Mouse (Mus musculus): ENCODE results near the gene Chrnb1. TPM values are rescaled to one million over a fixed set of nuclear protein-coding genes. Genes with fewer than 3 reads are reported as not detected.

Chrnb1 gene
- polyA plus RNA-seq, 1 experiment from 2014 or later, result 1.5 TPM

DNA sequence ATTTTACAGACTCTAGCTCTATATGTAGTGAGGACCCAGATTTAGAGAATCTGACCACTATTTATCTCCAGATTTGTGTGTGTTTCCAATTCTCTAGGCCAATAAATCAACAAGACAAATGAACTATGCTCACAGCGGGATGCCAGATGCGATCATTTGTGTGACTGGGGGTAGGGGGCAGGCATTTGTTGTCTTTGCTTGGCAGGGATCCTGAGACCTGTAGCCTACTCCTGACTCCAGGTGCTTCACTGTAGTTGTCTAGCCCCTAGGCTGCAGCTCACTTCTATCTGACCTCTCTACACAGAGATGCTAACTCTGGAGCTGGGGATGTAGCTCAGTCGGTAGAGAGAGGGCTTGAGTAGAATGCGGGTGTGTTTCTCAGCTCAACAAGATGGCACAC, 13.9 kb downstream of the Chrnb1 start:
- WGBS, result 43% methylated on average over 4 of the region's 4 CpGs
- no peak overlapping the region for H3K4me3 ChIP-seq
- peak; percentile 13 for DNase-seq (ENCODE audit: extremely low spot score, low spot score)
- no peak overlapping the region for H3K27ac ChIP-seq
- H3K36me3 ChIP-seq (replicated peaks), result no peaks in the 10 kb centered on the region
- H3K4me1 ChIP-seq, result peaks cover 25% of the 10 kb centered on the region
- H3K27me3 ChIP-seq (ENCODE audit: poor library complexity, severe bottlenecking), result peaks cover 33% of the 10 kb centered on the region
- no peaks in the 10 kb centered on the region for H3K9me3 ChIP-seq

DNA sequence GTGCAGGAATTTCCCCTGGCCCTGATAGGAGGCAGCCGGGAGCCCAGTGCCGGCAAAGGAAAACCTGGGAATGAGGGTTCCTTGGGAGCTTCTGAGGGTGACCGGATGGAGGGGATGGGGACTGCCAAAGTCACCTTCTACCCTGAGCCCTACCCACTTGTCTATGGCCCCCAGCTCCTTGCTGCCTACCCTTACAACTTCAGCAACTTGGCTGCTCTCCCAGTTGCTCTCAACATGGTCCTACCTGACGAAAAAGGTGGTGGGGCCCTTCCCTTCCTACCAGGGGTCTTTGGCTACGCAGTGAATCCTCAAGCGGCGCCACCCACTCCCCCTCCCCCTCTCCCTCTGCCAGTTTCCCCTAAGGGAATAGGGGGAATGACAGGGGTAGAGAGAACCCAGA, 16.8 kb downstream of the Chrnb1 start:
- peaks cover 31% of the 10 kb centered on the region for H3K4me1 ChIP-seq
- no peaks in the 10 kb centered on the region for H3K9me3 ChIP-seq
- no peak overlapping the region for H3K27ac ChIP-seq
- no peaks in the 10 kb centered on the region for H3K36me3 ChIP-seq (replicated peaks)
- no peak for DNase-seq (ENCODE audit: extremely low spot score, low spot score)
- WGBS, result 45% methylated on average over 7 of the region's 7 CpGs
- H3K4me3 ChIP-seq, result no peak overlapping the region
- H3K27me3 ChIP-seq (ENCODE audit: poor library complexity, severe bottlenecking), result peaks cover 51% of the 10 kb centered on the region

DNA sequence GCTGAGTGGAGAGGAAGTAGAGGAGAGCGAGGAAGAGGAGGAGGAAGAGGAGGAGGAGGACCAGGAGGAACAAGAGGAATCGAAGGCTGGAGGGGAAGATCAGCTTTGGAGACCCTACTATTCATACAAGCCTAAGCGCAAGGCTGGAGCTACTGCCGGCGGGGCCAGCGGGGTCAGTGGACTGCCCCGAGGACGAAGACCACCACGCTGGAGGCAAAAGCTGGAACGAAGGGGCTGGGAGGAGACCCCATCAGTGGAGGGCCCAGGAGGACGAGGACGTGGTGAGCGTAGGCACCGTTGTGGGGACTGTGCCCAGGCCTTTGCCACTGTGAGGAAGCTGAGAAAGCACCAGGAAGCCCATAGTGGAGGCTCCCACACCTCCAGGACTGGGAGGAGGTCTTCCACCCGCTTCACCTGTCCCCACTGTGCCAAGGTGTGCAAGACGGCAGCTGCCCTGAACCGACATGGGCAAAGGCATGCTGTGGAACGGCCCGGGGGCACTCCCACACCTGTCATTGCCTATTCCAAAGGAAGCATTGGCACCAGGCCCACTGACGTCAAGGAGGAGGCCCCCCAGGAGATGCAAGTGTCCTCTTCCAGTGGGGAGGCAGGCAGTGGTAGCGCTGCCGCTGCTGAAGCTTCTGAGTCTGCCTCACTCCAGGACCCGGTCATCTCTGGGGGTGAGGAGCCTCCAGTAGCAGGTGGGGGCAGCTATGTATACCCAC, 17.3 kb downstream of the Chrnb1 start:
- peaks cover 31% of the 10 kb centered on the region for H3K4me1 ChIP-seq
- no peaks in the 10 kb centered on the region for H3K36me3 ChIP-seq (replicated peaks)
- H3K4me3 ChIP-seq, result 0 out of 2 replicates have a peak overlapping the region, but pooled peaks have one; percentile 5
- WGBS, result 70% methylated on average over 23 of the region's 23 CpGs
- peaks cover 51% of the 10 kb centered on the region for H3K27me3 ChIP-seq (ENCODE audit: poor library complexity, severe bottlenecking)
- 0 out of 2 replicates have a peak overlapping the region, but pooled peaks have one; percentile 44 for H3K27ac ChIP-seq
- DNase-seq (ENCODE audit: extremely low spot score, low spot score), result no peak
- no peaks in the 10 kb centered on the region for H3K9me3 ChIP-seq

DNA sequence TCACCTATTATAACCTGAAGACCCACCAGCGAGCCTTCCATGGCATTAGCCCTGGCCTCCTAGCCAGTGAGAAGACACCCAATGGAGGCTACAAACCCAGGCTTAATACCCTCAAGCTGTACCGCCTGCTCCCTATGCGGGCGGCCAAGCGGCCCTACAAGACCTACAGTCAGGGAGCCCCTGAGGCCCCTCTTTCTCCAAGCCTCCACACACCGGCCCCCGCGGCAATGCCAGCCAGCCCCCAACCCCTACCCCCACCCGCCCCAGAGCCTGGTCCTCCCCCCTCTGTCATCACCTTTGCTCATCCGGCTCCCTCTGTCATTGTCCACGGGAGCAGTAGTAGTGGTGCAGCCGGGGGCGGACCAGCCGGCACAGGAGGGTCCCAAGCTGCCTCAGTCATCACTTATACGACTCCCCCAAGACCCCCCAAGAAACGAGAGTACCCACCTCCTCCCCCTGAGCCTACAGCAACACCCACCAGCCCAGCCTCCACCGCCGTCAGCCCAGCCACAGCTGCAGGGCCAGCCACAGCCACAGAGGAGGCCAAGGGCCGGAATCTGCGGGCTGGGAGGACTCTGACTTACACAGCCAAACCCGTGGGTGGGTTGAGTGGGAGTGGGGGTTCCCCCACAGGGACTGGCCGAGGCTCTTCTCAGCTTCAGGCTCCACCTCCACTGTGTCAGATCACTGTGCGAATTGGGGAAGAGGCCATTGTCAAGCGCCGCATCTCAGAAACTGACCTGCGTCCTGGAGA, 18.1 kb downstream of the Chrnb1 start:
- Histone ChIP-seq H3K27me3 (ENCODE audit: poor library complexity, severe bottlenecking) (peaks cover 51% of the 10 kb centered on the region), H3K4me3 (0 out of 2 replicates have a peak overlapping the region, but pooled peaks have one; percentile 5), H3K9me3 (no peaks in the 10 kb centered on the region), H3K4me1 (peaks cover 31% of the 10 kb centered on the region), H3K27ac (0 out of 2 replicates have a peak overlapping the region, but pooled peaks have one; percentile 44), H3K36me3 (replicated peaks) (no peaks in the 10 kb centered on the region)
- no peak for DNase-seq (ENCODE audit: extremely low spot score, low spot score)
- 66% methylated on average over 26 of the region's 26 CpGs for WGBS

DNA sequence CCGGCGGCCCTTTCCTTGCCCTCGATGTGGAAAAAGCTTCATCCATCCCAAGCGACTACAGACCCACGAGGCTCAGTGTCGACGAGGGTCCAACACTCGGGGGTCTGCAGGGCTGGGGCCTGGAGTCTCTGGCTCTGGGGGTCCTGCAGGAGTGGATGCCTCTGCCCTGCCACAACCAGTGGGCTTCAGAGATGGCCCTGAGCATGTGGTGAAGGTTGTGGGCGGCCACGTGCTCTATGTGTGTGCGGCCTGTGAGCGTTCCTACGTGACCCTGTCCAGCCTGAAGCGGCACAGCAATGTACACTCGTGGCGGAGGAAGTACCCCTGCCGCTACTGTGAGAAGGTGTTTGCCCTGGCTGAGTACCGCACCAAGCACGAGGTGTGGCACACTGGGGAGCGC, 19.3 kb downstream of the Chrnb1 start:
- 81% methylated on average over 20 of the region's 20 CpGs for WGBS
- Histone ChIP-seq H3K36me3 (replicated peaks) (no peaks in the 10 kb centered on the region), H3K27ac (peak overlapping the region; percentile 15; the same call in 1 of the 2 replicates), H3K4me3 (no peak overlapping the region), H3K9me3 (no peaks in the 10 kb centered on the region), H3K27me3 (ENCODE audit: poor library complexity, severe bottlenecking) (peaks cover 51% of the 10 kb centered on the region), H3K4me1 (peaks cover 31% of the 10 kb centered on the region)
- no peak for DNase-seq (ENCODE audit: extremely low spot score, low spot score)

DNA sequence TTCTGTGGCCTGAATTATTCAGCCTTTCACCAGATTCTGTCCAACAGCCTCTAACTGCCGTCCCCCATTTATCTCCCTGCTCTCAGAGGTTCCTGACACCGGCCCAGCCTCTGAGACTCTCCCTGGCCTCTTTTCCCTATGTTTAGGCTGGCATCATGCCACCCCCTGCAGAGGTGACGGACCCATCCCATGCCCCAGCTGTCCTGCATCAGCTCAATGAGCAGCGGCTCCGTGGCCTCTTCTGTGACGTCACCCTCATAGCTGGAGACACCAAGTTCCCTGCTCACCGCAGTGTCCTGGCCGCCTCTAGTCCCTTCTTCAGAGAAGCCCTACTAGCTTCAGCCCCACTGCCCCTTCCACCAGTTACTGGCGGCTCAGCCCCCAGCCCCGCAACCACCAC, 20.0 kb downstream of the Chrnb1 start:
- DNase-seq (ENCODE audit: extremely low spot score, low spot score), result no peak
- H3K4me1 ChIP-seq, result peaks cover 31% of the 10 kb centered on the region
- no peaks in the 10 kb centered on the region for H3K9me3 ChIP-seq
- no peaks in the 10 kb centered on the region for H3K36me3 ChIP-seq (replicated peaks)
- no peak overlapping the region for H3K27ac ChIP-seq
- 76% methylated on average over 10 of the region's 10 CpGs for WGBS
- peaks cover 51% of the 10 kb centered on the region for H3K27me3 ChIP-seq (ENCODE audit: poor library complexity, severe bottlenecking)
- H3K4me3 ChIP-seq, result no peak overlapping the region

DNA sequence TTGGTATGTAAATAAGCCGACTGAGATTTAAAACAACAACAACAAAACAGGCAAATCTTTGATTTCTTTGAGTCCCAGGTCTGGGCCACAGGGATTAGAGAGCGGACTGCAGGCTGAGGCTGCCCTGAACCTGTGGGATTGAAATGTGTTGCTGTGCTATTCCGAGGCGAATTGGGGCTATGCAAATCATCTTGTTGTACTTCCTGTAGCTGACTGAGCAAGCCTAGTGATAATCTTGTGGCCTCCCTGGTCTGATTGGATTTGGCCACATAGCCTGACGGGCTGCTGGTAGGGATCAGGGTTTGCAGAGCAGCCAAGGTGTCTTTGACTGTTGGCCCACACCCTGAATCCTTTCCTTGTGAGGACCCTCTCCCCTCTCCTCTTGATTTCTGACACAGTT, 20.8 kb downstream of the Chrnb1 start:
- no peak for DNase-seq (ENCODE audit: extremely low spot score, low spot score)
- H3K4me1 ChIP-seq, result peaks cover 31% of the 10 kb centered on the region
- H3K27ac ChIP-seq, result no peak overlapping the region
- 55% methylated on average over 5 of the region's 5 CpGs for whole genome bisulfite sequencing
- H3K36me3 ChIP-seq (replicated peaks), result no peaks in the 10 kb centered on the region
- H3K4me3 ChIP-seq, result no peak overlapping the region
- H3K9me3 ChIP-seq, result no peaks in the 10 kb centered on the region
- H3K27me3 ChIP-seq (ENCODE audit: poor library complexity, severe bottlenecking), result peaks cover 49% of the 10 kb centered on the region

DNA sequence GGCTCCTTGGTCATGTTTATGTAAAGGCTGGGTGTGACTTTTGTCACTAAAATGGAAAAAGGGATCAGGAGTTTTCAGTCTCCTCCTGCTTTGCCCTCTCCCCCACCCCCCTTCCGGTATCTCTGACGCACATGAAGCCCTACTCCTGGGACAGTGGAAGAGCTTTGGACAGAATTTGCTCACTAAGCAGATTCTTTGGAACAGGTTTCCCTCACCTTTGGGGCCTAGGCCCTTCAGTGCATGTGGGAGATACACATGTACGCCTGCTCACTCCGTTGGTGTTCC, 28.2 kb downstream of the Chrnb1 start:
- H3K36me3 ChIP-seq (replicated peaks), result no peaks in the 10 kb centered on the region
- 65% methylated on average over 4 of the region's 4 CpGs for WGBS
- H3K9me3 ChIP-seq, result no peaks in the 10 kb centered on the region
- peaks cover 20% of the 10 kb centered on the region for H3K27me3 ChIP-seq (ENCODE audit: poor library complexity, severe bottlenecking)
- DNase-seq (ENCODE audit: extremely low spot score, low spot score), result no peak
- no peak overlapping the region for H3K27ac ChIP-seq
- 0 out of 2 replicates have a peak overlapping the region, but pooled peaks have one; percentile 9 for H3K4me3 ChIP-seq
- H3K4me1 ChIP-seq, result peaks cover 30% of the 10 kb centered on the region

DNA sequence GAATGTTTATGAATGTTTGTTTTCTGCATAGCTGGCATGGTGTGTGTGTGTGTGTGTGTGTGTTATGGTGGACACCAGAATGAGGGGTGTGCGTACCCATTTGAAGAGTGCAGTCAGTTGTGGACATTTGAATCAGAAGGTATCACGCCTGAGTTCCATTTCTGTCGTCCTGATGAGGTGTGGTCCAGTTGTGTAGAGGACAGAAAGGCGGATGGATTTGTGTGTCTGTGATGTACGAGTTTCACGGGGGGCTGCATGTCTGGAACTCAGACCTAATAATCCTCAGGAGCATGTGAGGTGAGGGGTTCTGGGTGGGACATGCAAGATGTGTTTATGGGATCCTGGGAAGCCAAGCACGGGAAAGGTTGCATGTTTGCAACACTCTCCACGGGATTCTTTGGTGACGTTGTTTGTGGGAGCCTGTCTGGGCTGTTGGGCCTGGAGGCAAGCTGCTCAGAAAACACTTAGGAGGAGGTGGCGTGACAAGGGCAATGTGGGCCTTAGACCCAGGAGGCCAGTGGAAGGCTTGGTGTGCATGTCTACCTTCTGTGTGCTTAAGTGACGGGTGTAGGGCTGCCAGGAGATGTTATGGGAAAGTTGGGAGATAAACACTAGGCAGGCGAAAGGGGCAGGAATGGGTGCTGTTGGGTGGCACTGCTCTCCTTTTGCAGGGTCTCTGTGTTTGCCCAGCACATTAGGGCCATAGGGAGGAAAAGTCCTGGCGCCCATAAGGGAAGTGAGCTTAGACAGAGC, 28.7 kb downstream of the Chrnb1 start:
- peak overlapping the region; percentile 92 for H3K4me3 ChIP-seq
- H3K27me3 ChIP-seq (ENCODE audit: poor library complexity, severe bottlenecking), result peaks cover 20% of the 10 kb centered on the region
- no peaks in the 10 kb centered on the region for H3K9me3 ChIP-seq
- no peak for DNase-seq (ENCODE audit: extremely low spot score, low spot score)
- H3K36me3 ChIP-seq (replicated peaks), result no peaks in the 10 kb centered on the region
- H3K4me1 ChIP-seq, result peaks cover 30% of the 10 kb centered on the region
- WGBS, result 68% methylated on average over 13 of the region's 13 CpGs
- H3K27ac ChIP-seq, result no peak overlapping the region

DNA sequence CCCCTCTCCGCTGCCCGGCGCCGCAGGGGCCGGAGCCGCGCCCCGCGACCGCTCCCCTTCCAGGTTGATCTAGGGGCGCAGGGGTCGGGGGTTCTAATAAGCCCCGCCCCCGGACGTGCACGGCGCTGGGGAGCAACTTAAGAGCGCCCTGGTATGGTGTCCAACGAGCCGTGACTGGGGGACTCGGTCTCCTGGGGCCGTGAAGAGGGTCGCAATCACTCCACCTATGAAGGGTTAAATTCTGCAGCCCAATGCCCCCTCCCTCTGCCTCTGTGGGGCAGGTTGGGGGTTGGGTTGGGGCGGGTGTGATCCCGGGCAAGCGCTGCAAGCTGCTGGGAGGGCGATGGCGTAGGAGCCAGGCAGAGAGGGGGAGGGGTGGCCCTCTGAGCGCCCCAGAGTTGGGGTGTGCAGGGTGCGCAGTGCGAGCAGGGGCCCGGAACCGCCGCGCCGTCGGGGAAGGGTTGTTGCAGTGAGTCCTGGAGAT, 29.6 kb downstream of the Chrnb1 start:
- Histone ChIP-seq H3K9me3 (no peaks in the 10 kb centered on the region), H3K4me1 (peaks cover 34% of the 10 kb centered on the region), H3K36me3 (replicated peaks) (no peaks in the 10 kb centered on the region), H3K27ac (peak overlapping the region; percentile 94), H3K4me3 (peak overlapping the region; percentile 92), H3K27me3 (ENCODE audit: poor library complexity, severe bottlenecking) (peaks cover 20% of the 10 kb centered on the region)
- peak; percentile 52 for DNase-seq (ENCODE audit: extremely low spot score, low spot score)
- WGBS, result under 1% methylated on average over 37 of the region's 37 CpGs

DNA sequence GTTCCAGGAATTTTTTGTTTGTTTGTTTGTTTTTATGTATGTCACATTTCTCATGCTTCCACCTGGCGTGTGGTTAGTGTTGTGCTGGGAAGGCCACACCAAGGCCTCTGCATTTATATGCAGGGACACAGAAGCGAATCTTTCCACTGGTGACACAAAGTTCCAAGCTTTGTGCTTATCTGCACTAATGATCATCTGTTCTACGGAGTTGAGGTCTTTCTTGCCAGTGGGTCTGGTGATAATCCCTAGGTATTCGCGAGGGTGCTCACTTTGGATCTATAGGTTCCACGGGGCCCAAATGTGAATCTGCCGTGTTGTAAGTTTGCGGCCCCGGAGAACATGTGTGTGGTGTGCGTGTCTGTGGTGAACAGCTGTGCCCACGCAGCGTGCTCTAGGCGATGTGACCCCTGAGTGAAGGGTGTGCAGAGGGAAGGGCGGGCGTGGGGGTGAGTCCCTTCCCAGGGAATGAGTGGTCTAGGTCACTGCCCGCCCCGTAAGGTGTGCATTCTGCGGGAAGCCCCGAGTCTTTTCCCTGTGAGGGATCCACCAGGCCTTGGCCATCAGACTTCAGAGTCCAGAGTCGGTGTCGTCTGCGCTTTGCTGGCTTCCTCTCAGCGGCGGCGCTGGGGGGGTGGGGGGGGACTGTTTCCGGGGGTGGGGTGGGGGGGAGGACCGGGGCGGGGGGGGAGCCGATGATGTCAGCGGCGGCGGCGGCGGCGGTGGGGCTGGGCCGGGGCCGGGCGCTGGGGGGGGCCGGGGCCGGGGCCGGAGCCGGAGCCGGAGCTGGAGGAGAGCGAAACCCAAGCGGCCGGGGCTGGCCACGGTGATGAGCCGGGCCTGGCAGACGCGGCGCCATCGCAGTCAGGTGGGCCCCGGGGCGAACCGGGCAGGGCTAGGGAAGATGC, 30.3 kb downstream of the Chrnb1 start, which contains the start of gene Zbtb4:
Gene Zbtb4, plus strand, starts transcription at position 692 of the 905 bp plus-strand sequence.
- peak within 1 kb of the TSS; percentile 92 for H3K4me3 ChIP-seq
- WGBS, result 18% methylated on average over 55 of the region's 55 CpGs
- H3K27me3 ChIP-seq (ENCODE audit: poor library complexity, severe bottlenecking), result peaks cover 20% of the 10 kb centered on the region
- H3K27ac ChIP-seq, result peak within 1 kb of the TSS; percentile 94
- peak; percentile 44 for DNase-seq (ENCODE audit: extremely low spot score, low spot score)
- peaks cover 41% of the 10 kb centered on the region for H3K4me1 ChIP-seq
- H3K36me3 ChIP-seq (replicated peaks), result no peaks in the 10 kb centered on the region
- no peaks in the 10 kb centered on the region for H3K9me3 ChIP-seq

DNA sequence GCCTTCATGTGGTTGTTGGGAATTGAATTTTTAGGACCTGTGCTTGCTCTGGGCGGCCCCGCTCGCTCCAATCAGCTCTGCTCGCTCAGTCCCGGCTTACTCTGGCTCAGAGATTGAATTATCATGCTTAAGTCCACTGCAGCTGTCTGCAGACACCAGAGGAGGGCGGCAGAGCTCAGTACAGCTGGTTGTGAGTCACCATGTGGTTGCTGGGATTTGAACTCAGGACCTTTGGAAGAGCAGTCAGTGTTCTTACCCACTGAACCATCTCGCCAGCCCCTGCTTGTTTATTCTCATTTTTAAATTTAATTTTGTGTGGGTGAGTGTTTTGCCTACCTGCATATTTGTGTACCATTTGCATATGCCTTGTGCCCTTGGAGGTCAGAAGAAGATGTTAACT, 32.2 kb downstream of the Chrnb1 start:
- Histone ChIP-seq H3K9me3 (no peaks in the 10 kb centered on the region), H3K36me3 (replicated peaks) (no peaks in the 10 kb centered on the region), H3K4me3 (no peak overlapping the region), H3K4me1 (peaks cover 52% of the 10 kb centered on the region), H3K27ac (no peak overlapping the region), H3K27me3 (ENCODE audit: poor library complexity, severe bottlenecking) (peaks cover 20% of the 10 kb centered on the region)
- 72% methylated on average over 7 of the region's 7 CpGs for WGBS
- DNase-seq (ENCODE audit: extremely low spot score, low spot score), result no peak
